Mouse (Mus musculus) embryo, embryonic 9.5 days (tissue): ENCODE results near the gene Tyw1.
A peak's percentile ranks its signal among the peaks of the same experiment; 100 is the strongest.
"Not testable (repeated sequence)": the region's sequence is repeated elsewhere in the genome, so short reads cannot be mapped to it uniquely, and the experiment has no call there.

Experiments
- DNase-seq: peaks from one replicate; pipeline ENCODE4 v3.0.0-alpha.2; 2017; ENCODE audit errors: extremely low spot score

Gene Tyw1

GRCm38 (mm10) chr5:130255017-130255720 is at the start of gene Tyw1, which contains the start of gene Sbds:
Gene Tyw1, plus strand, starts transcription at chr5:130255619.
Gene Sbds, minus strand, starts transcription at chr5:130255530.
- peak; percentile 96 for DNase-seq

GRCm38 (mm10) chr5:130207299-130207698 is 48.1 kb upstream of the Tyw1 start:
- no peak for DNase-seq

DNA sequence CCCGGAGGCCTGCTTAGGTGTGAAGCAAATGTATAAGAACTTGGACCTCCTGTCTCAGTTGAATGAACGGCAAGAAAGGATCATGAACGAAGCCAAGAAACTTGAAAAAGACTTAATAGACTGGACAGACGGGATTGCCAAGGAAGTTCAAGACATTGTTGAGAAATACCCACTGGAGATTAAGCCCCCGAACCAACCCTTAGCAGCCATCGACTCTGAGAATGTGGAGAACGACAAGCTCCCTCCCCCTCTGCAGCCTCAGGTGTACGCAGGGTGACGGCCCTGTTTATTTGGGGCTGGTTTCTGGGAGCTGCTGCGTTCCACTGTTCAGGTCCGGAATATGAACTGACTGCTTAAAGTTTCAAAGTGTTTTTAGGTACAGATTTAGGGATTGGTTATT is 42.5 kb upstream of the Tyw1 start:
- DNase-seq: no peak

DNA sequence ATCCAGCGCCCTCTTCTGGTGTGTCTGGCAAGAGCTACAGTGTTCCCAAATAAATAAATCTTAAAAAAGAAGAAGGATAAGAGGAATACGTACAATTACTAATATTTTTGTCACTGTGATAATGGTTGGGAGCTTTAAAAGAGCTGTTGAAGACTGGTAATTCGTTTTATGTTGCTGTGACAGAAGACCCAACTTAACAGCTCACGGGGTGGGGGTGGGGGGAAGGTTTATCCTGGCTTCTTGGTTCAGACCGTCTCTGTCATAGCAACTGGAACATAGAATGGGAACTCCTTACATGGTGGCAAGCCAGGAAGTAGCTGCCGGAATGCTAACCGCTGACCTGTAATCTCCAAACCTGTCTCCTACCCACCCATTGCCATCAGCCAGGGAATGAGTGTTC is 38.6 kb upstream of the Tyw1 start, which contains the start of gene Tmem248:
Gene Tmem248 (plus strand): TSS at position 301 of the 400 bp plus-strand sequence.
- DNase-seq: no peak

DNA sequence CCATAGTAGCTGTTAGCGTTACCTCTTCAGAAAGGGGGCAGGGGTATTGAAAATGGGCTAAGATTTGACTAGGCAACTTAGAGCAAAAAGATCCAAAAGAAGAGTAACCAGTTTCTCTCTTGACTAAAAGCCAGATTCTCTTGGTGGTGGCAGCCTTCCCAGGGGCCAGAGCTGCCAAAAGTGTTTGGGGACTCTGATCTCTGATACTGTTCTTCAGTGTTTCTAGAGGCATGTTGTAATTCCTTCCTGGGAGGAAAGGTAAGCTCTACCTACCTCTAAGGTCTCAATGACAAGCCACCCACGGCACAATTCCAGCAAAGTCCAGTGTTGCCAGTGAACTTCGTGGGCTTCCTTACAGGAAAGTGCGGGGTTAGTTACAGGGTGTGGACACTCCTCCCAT is 38.0 kb upstream of the Tyw1 start:
- DNase-seq: no peak

- DNase-seq: no peak
These were observed 37.1 kb upstream of the Tyw1 start for GRCm38 (mm10) chr5:130218336-130218735.

DNA sequence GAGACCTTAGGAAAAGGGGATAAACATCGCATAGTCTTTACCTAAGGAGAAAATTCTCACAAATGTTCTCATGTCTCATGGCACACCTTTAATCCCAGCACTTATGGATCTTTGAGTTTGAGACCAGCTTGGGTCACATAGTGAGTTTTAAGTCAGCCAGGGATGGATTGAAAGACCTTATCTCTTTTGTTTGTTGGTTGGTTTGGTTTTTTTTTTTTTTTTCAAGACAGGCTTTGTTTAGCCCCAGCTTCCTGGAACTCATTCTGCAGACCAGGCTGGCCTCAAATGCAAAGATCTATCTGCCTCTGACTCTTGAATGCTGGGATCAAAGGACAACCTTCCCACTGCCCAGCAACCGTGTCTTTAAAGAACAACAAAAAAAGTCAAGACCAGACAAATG is 34.1 kb upstream of the Tyw1 start:
- DNase-seq: no peak

GRCm38 (mm10) chr5:130221760-130222145 is 33.7 kb upstream of the Tyw1 start:
- no peak for DNase-seq

GRCm38 (mm10) chr5:130222146-130223004 is 33.0 kb upstream of the Tyw1 start:
- peak; percentile 97 for DNase-seq

- no peak for DNase-seq
These were observed 28.6 kb upstream of the Tyw1 start for GRCm38 (mm10) chr5:130226790-130227189.

GRCm38 (mm10) chr5:130228120-130228519 is 27.3 kb upstream of the Tyw1 start:
- DNase-seq: no peak

DNA sequence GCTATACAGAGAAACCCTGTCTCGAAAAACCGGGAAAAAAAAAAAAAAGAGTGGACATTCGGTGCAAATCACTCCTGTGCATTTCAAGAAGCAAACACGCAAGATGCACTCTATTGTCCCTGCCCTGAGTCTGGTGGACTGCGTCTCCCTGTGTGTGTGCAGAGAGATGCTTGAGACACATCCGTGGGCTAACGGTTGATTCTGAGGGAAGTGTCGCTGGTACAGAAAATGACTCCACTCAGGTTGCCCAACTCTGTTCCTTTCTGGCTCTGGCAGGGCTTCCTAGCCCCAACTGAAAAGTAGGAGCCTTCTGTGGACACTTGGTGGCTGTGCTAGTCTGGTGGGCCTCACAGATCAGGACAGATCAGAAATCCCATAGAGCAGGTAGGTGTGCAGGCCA is 19.1 kb upstream of the Tyw1 start:
- DNase-seq: no peak

DNA sequence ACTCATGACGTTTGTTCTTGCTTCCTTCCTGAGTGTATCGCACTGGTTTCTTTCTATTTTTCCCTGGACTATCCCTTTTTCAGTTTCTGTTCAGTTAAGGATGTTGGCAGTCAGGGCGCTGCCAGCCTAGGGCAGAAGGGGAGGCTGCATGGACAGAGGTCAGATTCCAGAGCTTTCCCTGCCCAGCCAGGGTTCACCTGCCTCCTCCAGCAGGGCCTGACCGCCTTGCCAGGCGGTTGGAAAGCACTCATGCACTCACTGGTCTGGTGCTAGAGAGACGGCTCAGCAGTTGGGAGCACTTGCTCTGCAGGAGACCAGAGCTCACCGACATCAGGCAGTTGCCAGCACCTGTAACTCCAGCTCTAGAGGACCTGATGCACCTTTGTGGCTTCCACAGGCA is 16.2 kb upstream of the Tyw1 start:
- no peak for DNase-seq

GRCm38 (mm10) chr5:130239856-130240255 is 15.6 kb upstream of the Tyw1 start:
- no peak for DNase-seq

DNA sequence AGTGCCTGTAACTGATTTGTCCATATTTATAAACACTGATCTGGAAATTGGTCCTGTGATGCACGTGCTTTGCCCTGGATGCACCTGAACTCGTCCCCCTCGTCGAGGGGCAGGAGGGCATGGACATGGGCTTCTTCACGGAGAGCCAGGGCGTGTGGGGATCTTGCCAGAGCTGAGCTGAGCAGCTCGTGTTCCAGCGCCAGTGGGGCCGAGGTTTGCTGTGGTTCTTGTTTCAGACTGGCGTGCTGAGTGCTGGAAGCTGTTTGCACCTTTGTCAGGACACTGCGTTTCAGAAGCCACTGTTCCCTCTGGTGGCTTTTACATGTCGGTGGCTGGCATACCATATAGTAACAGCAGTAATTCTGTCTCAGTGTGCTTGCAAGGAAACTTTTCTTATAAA is 14.0 kb upstream of the Tyw1 start:
- no peak for DNase-seq

- no peak for DNase-seq
These were observed 7.6 kb upstream of the Tyw1 start for GRCm38 (mm10) chr5:130247823-130248222.

- peak; percentile 42 for DNase-seq
These were observed 1.0 kb upstream of the Tyw1 start for GRCm38 (mm10) chr5:130254164-130255016.

GRCm38 (mm10) chr5:130255799-130256525 is 543 bp downstream of the Tyw1 start:
- DNase-seq: not testable (repeated sequence)

GRCm38 (mm10) chr5:130256678-130257271 is 1.4 kb downstream of the Tyw1 start:
- peak; percentile 90 for DNase-seq

- peak; percentile 15 for DNase-seq
These were observed 1.9 kb downstream of the Tyw1 start for GRCm38 (mm10) chr5:130257303-130257702.

GRCm38 (mm10) chr5:130263454-130263853 is 8.0 kb downstream of the Tyw1 start:
- no peak for DNase-seq
